Mouse (Mus musculus): Measurements from ENCODE around the gene Hist4h4.

- TF ChIP-seq CTCF (IDR thresholded peaks at IDR 0.05; ENCODE audit: low read depth, low read length) (no peak), EP300 (IDR thresholded peaks at IDR 0.05; ENCODE audit: insufficient read depth, low read depth, low read length) (no peak), POLR2A (IDR thresholded peaks at IDR 0.05; ENCODE audit: insufficient read depth, low read length) (no peak)
Measured at GRCm38 (mm10) chr6:136847267-136847666, 43.1 kb upstream of the Hist4h4 start.

All from ES-Bruce4 (cell line).